Mouse (Mus musculus) kidney, embryonic 16.5 days (tissue): ENCODE results near the gene Pik3cd. TPM values are rescaled to one million over a fixed set of nuclear protein-coding genes. Genes with fewer than 3 reads are reported as not detected.

Experiments used
- ATAC-seq: fragments of 200-750 bp; cut with Nextera tagmentation; 2 replicates; pipeline ENCODE4 v1.8.0; 2017; ENCODE audit warnings: moderate TSS enrichment; ENCODE audit not compliant: low FRiP score, low TSS enrichment
- H3K27ac ChIP-seq: fragments of 300-500 bp; sonication (generic); 2 replicates; pipeline ENCODE4 v1.5.1; 2014; ENCODE audit warnings: low read length
- H3K27me3 ChIP-seq: fragments of 300-500 bp; sonication (generic); 2 replicates; pipeline ENCODE4 v1.6.1; 2014; ENCODE audit warnings: low read length, control low read depth, mixed read lengths; ENCODE audit not compliant: insufficient read depth
- H3K36me3 ChIP-seq: fragments of 300-500 bp; sonication (generic); 2 replicates; pipeline ENCODE4 v1.6.1; 2014; ENCODE audit warnings: low read length, control low read depth, mixed read lengths; ENCODE audit not compliant: insufficient read depth
- H3K4me1 ChIP-seq: fragments of 300-500 bp; sonication (generic); 2 replicates; pipeline ENCODE4 v1.6.1; 2014; ENCODE audit warnings: low read length, control low read depth, mixed read lengths; ENCODE audit not compliant: insufficient read depth
- H3K4me2 ChIP-seq: fragments of 300-500 bp; sonication (generic); replicated peaks from 2 replicates; pipeline ENCODE4 v1.6.1; 2014; ENCODE audit warnings: low read depth, low read length
- H3K4me3 ChIP-seq: fragments of 300-500 bp; sonication (generic); 2 replicates; pipeline ENCODE4 v1.5.1; 2014; ENCODE audit warnings: mild to moderate bottlenecking, low read length
- H3K9ac ChIP-seq: fragments of 300-500 bp; sonication (generic); replicated peaks from 2 replicates; pipeline ENCODE4 v1.6.1; 2014; ENCODE audit warnings: low read length
- H3K9me3 ChIP-seq: fragments of 300-500 bp; sonication (generic); 2 replicates; pipeline ENCODE4 v1.6.1; 2016; ENCODE audit warnings: low read length, control low read depth
- WGBS: fragments of 180-500 bp; shearing (Covaris S2); extraction: QIAGEN DNeasy Blood & Tissue Kit; methylation state at CpG from one replicate; pipeline ENCODE4 v1.1.7; 2014; 5-methylcytosine and 5-hydroxymethylcytosine counted together
- polyA plus RNA-seq: library from polyadenylated mRNA; unstranded; fragments of >200 nt; fragmentation: Nextera tagmentation; extraction: Ambion mirVana; gene quantifications from 2 replicates; pipeline ENCODE4 v1.2.1, GENCODE M21; 2015

Pik3cd gene
- polyA plus RNA-seq, 1 experiment from 2014 or later = 4.7 TPM

GRCm38 (mm10) chr4:149675378-149676261 is 26.8 kb downstream of the Pik3cd start:
- Histone ChIP-seq H3K9me3 (peaks cover 3% of the 10 kb centered on the region; the same call in 1 of the 2 replicates), H3K27me3 (peaks cover 19% of the 10 kb centered on the region), H3K36me3 (no peaks in the 10 kb centered on the region), H3K9ac (peak overlapping the region; percentile 52), H3K4me1 (peaks cover 20% of the 10 kb centered on the region), H3K4me2 (peak overlapping the region; percentile 85), H3K27ac (no peak overlapping the region), H3K4me3 (peak overlapping the region; percentile 57)
- peak; percentile 92 for ATAC-seq
- WGBS = under 1% methylated on average over 60 of the region's 60 CpGs

GRCm38 (mm10) chr4:149674814-149675377 is 27.5 kb downstream of the Pik3cd start:
- ATAC-seq = no peak
- no peak overlapping the region for H3K27ac ChIP-seq
- WGBS = 13% methylated on average over 8 of the region's 8 CpGs
- H3K4me3 ChIP-seq = peak overlapping the region; percentile 57
- H3K9me3 ChIP-seq = peaks cover 3% of the 10 kb centered on the region; the same call in 1 of the 2 replicates
- peaks cover 20% of the 10 kb centered on the region for H3K4me1 ChIP-seq
- peak overlapping the region; percentile 85 for H3K4me2 ChIP-seq
- peak overlapping the region; percentile 52; the same call in 1 of the 2 replicates for H3K9ac ChIP-seq
- peaks cover 19% of the 10 kb centered on the region for H3K27me3 ChIP-seq
- no peaks in the 10 kb centered on the region for H3K36me3 ChIP-seq

GRCm38 (mm10) chr4:149672747-149673146 is 29.6 kb downstream of the Pik3cd start:
- Histone ChIP-seq H3K4me1 (peaks cover 12% of the 10 kb centered on the region), H3K27ac (no peak overlapping the region), H3K4me3 (no peak overlapping the region), H3K9me3 (peaks cover 3% of the 10 kb centered on the region; the same call in 1 of the 2 replicates), H3K4me2 (no peak overlapping the region), H3K9ac (no peak overlapping the region), H3K27me3 (peaks cover 19% of the 10 kb centered on the region), H3K36me3 (no peaks in the 10 kb centered on the region)
- 96% methylated on average over 5 of the region's 5 CpGs for WGBS
- no peak for ATAC-seq

- no peak for ATAC-seq
- WGBS = 94% methylated on average over 6 of the region's 6 CpGs
- Histone ChIP-seq H3K9me3 (peaks cover 3% of the 10 kb centered on the region; the same call in 1 of the 2 replicates), H3K9ac (no peak overlapping the region), H3K4me2 (no peak overlapping the region), H3K27ac (no peak overlapping the region), H3K36me3 (no peaks in the 10 kb centered on the region), H3K27me3 (peaks cover 19% of the 10 kb centered on the region), H3K4me3 (no peak overlapping the region), H3K4me1 (peaks cover 9% of the 10 kb centered on the region)
Observed at GRCm38 (mm10) chr4:149671175-149671574, 31.2 kb downstream of the Pik3cd start.

GRCm38 (mm10) chr4:149665692-149666090 is 36.7 kb downstream of the Pik3cd start:
- ATAC-seq = no peak
- 90% methylated on average over 6 of the region's 6 CpGs for WGBS
- H3K27me3 ChIP-seq = no peaks in the 10 kb centered on the region
- no peaks in the 10 kb centered on the region for H3K36me3 ChIP-seq
- H3K9ac ChIP-seq = no peak overlapping the region
- no peak overlapping the region for H3K4me2 ChIP-seq
- H3K9me3 ChIP-seq = no peaks in the 10 kb centered on the region
- H3K27ac ChIP-seq = no peak overlapping the region
- no peak overlapping the region for H3K4me3 ChIP-seq
- H3K4me1 ChIP-seq = 0 out of 2 replicates have a peak, but pooled peaks cover 5% of the 10 kb centered on the region

GRCm38 (mm10) chr4:149665016-149665691 is 37.2 kb downstream of the Pik3cd start:
- Histone ChIP-seq H3K9me3 (no peaks in the 10 kb centered on the region), H3K9ac (no peak overlapping the region), H3K36me3 (no peaks in the 10 kb centered on the region), H3K4me3 (no peak overlapping the region), H3K27ac (no peak overlapping the region), H3K4me1 (0 out of 2 replicates have a peak, but pooled peaks cover 5% of the 10 kb centered on the region), H3K4me2 (no peak overlapping the region), H3K27me3 (no peaks in the 10 kb centered on the region)
- no peak for ATAC-seq
- 78% methylated on average over 6 of the region's 6 CpGs for WGBS

GRCm38 (mm10) chr4:149663849-149664503 is 38.4 kb downstream of the Pik3cd start:
- Histone ChIP-seq H3K36me3 (no peaks in the 10 kb centered on the region), H3K9me3 (no peaks in the 10 kb centered on the region), H3K4me2 (no peak overlapping the region), H3K27ac (no peak overlapping the region), H3K4me3 (no peak overlapping the region), H3K27me3 (no peaks in the 10 kb centered on the region), H3K9ac (no peak overlapping the region), H3K4me1 (0 out of 2 replicates have a peak, but pooled peaks cover 5% of the 10 kb centered on the region)
- WGBS = 52% methylated on average over 7 of the region's 7 CpGs
- no peak for ATAC-seq

- ATAC-seq = no peak
- H3K4me2 ChIP-seq = no peak overlapping the region
- H3K36me3 ChIP-seq = no peaks in the 10 kb centered on the region
Observed at GRCm38 (mm10) chr4:149661967-149662589, 40.3 kb downstream of the Pik3cd start.

GRCm38 (mm10) chr4:149660598-149660997 is 41.8 kb downstream of the Pik3cd start:
- WGBS = 88% methylated on average over 7 of the region's 7 CpGs
- Histone ChIP-seq H3K4me2 (no peak overlapping the region), H3K4me3 (no peak overlapping the region), H3K9me3 (no peaks in the 10 kb centered on the region), H3K27me3 (no peaks in the 10 kb centered on the region), H3K27ac (no peak overlapping the region), H3K9ac (no peak overlapping the region), H3K36me3 (peaks cover 3% of the 10 kb centered on the region; the same call in 1 of the 2 replicates), H3K4me1 (0 out of 2 replicates have a peak, but pooled peaks cover 5% of the 10 kb centered on the region)
- no peak for ATAC-seq

More at GRCm38 (mm10) chr4:149661967-149662589, 40.3 kb downstream of the Pik3cd start:
- no peak overlapping the region for H3K4me3 ChIP-seq
- no peaks in the 10 kb centered on the region for H3K27me3 ChIP-seq
- no peaks in the 10 kb centered on the region for H3K9me3 ChIP-seq
- no peak overlapping the region for H3K9ac ChIP-seq
- H3K27ac ChIP-seq = no peak overlapping the region
- H3K4me1 ChIP-seq = 0 out of 2 replicates have a peak, but pooled peaks cover 5% of the 10 kb centered on the region
- WGBS = 89% methylated on average over 14 of the region's 14 CpGs
